Mouse (Mus musculus): ENCODE measurements around the gene Acot4. TPM values are rescaled to one million over a fixed set of nuclear protein-coding genes. Genes with fewer than 3 reads are reported as not detected.
"Not testable (repeated sequence)": the region's sequence is repeated elsewhere in the genome, so short reads cannot be mapped to it uniquely, and the experiment has no call there.

The Acot4 gene
- polyA plus RNA-seq (2014; fragmentation: Nextera tagmentation; extraction: Ambion mirVana): 0.33 and 0.70 TPM in 2 replicates

DNA sequence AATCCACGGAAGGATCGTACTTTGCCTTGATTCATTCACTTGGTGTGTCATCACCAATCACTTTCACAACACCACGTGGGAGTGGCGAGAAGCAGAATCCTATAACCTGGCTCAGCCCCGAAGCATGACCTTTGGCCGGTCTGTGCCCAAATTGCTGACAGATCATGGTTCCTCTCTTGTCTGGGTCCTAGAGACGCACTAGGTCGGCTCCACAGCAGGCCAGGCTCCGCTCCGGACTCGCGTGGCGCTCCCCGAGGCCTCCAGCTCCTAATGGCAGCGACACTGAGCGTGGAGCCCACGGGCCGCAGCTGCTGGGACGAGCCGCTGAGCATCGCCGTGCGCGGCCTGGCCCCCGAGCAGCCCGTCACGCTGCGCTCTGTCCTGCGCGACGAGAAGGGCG lies at the start of gene Acot4:
Gene Acot4, plus strand, starts transcription at position 139 of the 400 bp plus-strand sequence.
- H3K4me1 ChIP-seq (ENCODE audit: control insufficient read depth, insufficient read depth, low read length); H3K27ac ChIP-seq (ENCODE audit: low read length); H3K27me3 ChIP-seq (ENCODE audit: control insufficient read depth, insufficient read depth, low read length); H3K9me3 ChIP-seq (ENCODE audit: control insufficient read depth, low read depth, low read length); H3K36me3 ChIP-seq (ENCODE audit: control insufficient read depth, insufficient read depth, low read length): not testable (repeated sequence)
- 9% methylated on average over 23 of the region's 32 CpGs for WGBS
- Histone ChIP-seq H3K9ac (replicated peaks; ENCODE audit: low read depth, low read length) (peak within 1 kb of the TSS; percentile 28; the same call in 1 of the 2 replicates), H3K4me3 (ENCODE audit: low read depth, low read length) (peak within 1 kb of the TSS; percentile 42), H3K4me2 (replicated peaks; ENCODE audit: low read depth, low read length) (peak within 1 kb of the TSS; percentile 60)
- ATAC-seq (ENCODE audit: insufficient number of reproducible peaks, insufficient read depth, low FRiP score, low read depth): 0 out of 2 replicates have a peak, but pooled peaks have one; percentile 37

GRCm38 (mm10) chr12:83988483-83988882 lies 49.7 kb upstream of the Acot4 start:
- no peak for ATAC-seq (ENCODE audit: insufficient number of reproducible peaks, insufficient read depth, low FRiP score, low read depth)
- peak overlapping the region; percentile 50 for H3K4me2 ChIP-seq (replicated peaks; ENCODE audit: low read depth, low read length)
- H3K9me3 ChIP-seq (ENCODE audit: control insufficient read depth, low read depth, low read length): no peaks in the 10 kb centered on the region
- peak overlapping the region; percentile 69 for H3K9ac ChIP-seq (replicated peaks; ENCODE audit: low read depth, low read length)
- H3K4me3 ChIP-seq (ENCODE audit: low read depth, low read length): peak overlapping the region; percentile 63
- WGBS: 62% methylated on average over 4 of the region's 4 CpGs
- H3K4me1 ChIP-seq (ENCODE audit: control insufficient read depth, insufficient read depth, low read length): no peaks in the 10 kb centered on the region
- no peaks in the 10 kb centered on the region for H3K36me3 ChIP-seq (ENCODE audit: control insufficient read depth, insufficient read depth, low read length)
- H3K27me3 ChIP-seq (ENCODE audit: control insufficient read depth, insufficient read depth, low read length): no peaks in the 10 kb centered on the region
- peak overlapping the region; percentile 90 for H3K27ac ChIP-seq (ENCODE audit: low read length)

- H3K4me1 ChIP-seq (ENCODE audit: control insufficient read depth, insufficient read depth, low read length): no peaks in the 10 kb centered on the region
- H3K36me3 ChIP-seq (ENCODE audit: control insufficient read depth, insufficient read depth, low read length): no peaks in the 10 kb centered on the region
- WGBS: 92% methylated on average over 4 of the region's 4 CpGs
- no peak overlapping the region for H3K9ac ChIP-seq (replicated peaks; ENCODE audit: low read depth, low read length)
- no peak overlapping the region for H3K4me2 ChIP-seq (replicated peaks; ENCODE audit: low read depth, low read length)
- no peak overlapping the region for H3K27ac ChIP-seq (ENCODE audit: low read length)
- no peaks in the 10 kb centered on the region for H3K27me3 ChIP-seq (ENCODE audit: control insufficient read depth, insufficient read depth, low read length)
- H3K9me3 ChIP-seq (ENCODE audit: control insufficient read depth, low read depth, low read length): no peaks in the 10 kb centered on the region
- no peak overlapping the region for H3K4me3 ChIP-seq (ENCODE audit: low read depth, low read length)
- no peak for ATAC-seq (ENCODE audit: insufficient number of reproducible peaks, insufficient read depth, low FRiP score, low read depth)
Observed at GRCm38 (mm10) chr12:83989378-83989777, 48.8 kb upstream of the Acot4 start.

DNA sequence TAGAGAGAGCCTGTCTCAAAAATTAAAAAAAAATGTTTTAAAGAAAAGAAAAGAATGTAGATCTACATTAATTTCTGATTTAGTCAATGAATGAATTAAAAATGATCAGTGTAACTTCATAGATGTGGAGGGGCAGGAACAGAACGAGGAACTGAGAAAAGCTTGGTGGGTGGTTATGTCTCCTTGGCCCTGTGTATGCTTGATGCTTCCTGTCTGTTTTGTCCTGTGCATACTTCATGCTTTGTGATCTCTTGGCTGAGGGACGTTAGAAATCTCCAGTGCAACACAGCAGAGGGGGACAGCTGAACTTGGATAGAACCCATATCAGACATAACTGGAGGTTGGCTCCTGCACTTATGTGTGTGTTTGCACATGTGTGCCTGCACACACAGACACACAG lies 41.0 kb upstream of the Acot4 start:
- WGBS: 65% methylated on average over 2 of the region's 2 CpGs
- Histone ChIP-seq H3K4me3 (ENCODE audit: low read depth, low read length) (no peak overlapping the region), H3K27me3 (ENCODE audit: control insufficient read depth, insufficient read depth, low read length) (no peaks in the 10 kb centered on the region), H3K27ac (ENCODE audit: low read length) (no peak overlapping the region), H3K9ac (replicated peaks; ENCODE audit: low read depth, low read length) (no peak overlapping the region), H3K4me1 (ENCODE audit: control insufficient read depth, insufficient read depth, low read length) (no peaks in the 10 kb centered on the region), H3K36me3 (ENCODE audit: control insufficient read depth, insufficient read depth, low read length) (no peaks in the 10 kb centered on the region), H3K9me3 (ENCODE audit: control insufficient read depth, low read depth, low read length) (no peaks in the 10 kb centered on the region; the same call in 1 of the 2 replicates), H3K4me2 (replicated peaks; ENCODE audit: low read depth, low read length) (no peak overlapping the region)
- ATAC-seq (ENCODE audit: insufficient number of reproducible peaks, insufficient read depth, low FRiP score, low read depth): no peak

- 42% methylated on average over 11 of the region's 11 CpGs for WGBS
- Histone ChIP-seq H3K27me3 (ENCODE audit: control insufficient read depth, insufficient read depth, low read length) (no peaks in the 10 kb centered on the region), H3K36me3 (ENCODE audit: control insufficient read depth, insufficient read depth, low read length) (no peaks in the 10 kb centered on the region), H3K9ac (replicated peaks; ENCODE audit: low read depth, low read length) (no peak overlapping the region), H3K9me3 (ENCODE audit: control insufficient read depth, low read depth, low read length) (no peaks in the 10 kb centered on the region; the same call in 1 of the 2 replicates), H3K27ac (ENCODE audit: low read length) (no peak overlapping the region), H3K4me3 (ENCODE audit: low read depth, low read length) (no peak overlapping the region), H3K4me1 (ENCODE audit: control insufficient read depth, insufficient read depth, low read length) (no peaks in the 10 kb centered on the region), H3K4me2 (replicated peaks; ENCODE audit: low read depth, low read length) (no peak overlapping the region)
- ATAC-seq (ENCODE audit: insufficient number of reproducible peaks, insufficient read depth, low FRiP score, low read depth): no peak
Observed at GRCm38 (mm10) chr12:83998341-83999107, 39.7 kb upstream of the Acot4 start.

DNA sequence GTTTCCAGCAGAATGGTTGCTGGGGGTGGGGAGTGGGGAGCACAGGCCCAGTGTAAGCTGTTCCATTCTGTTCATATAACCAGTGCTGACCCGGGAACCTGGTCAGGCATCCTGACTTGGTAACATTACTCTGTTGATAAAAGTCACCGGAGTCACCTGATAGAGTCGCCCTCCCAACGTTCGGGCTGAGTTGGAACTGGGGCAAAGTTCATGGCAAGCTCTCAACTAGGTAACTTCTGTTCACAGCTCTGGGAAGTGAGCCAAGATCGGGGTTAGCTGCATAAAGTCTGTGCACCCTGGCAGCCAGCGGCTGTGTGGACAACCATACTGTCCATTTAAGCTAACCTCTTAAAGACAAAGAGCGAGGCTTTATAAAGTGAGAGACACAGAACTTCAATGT lies 38.9 kb upstream of the Acot4 start:
- H3K9me3 ChIP-seq (ENCODE audit: control insufficient read depth, low read depth, low read length); H3K9ac ChIP-seq (replicated peaks; ENCODE audit: low read depth, low read length); H3K4me1 ChIP-seq (ENCODE audit: control insufficient read depth, insufficient read depth, low read length); H3K4me3 ChIP-seq (ENCODE audit: low read depth, low read length); H3K36me3 ChIP-seq (ENCODE audit: control insufficient read depth, insufficient read depth, low read length); H3K27me3 ChIP-seq (ENCODE audit: control insufficient read depth, insufficient read depth, low read length); H3K4me2 ChIP-seq (replicated peaks; ENCODE audit: low read depth, low read length); H3K27ac ChIP-seq (ENCODE audit: low read length): not testable (repeated sequence)
- WGBS: 41% methylated on average over 8 of the region's 8 CpGs
- ATAC-seq (ENCODE audit: insufficient number of reproducible peaks, insufficient read depth, low FRiP score, low read depth): 0 out of 2 replicates have a peak, but pooled peaks have one; percentile 28

- WGBS: 71% methylated on average over 3 of the region's 3 CpGs
- no peaks in the 10 kb centered on the region for H3K4me1 ChIP-seq (ENCODE audit: control insufficient read depth, insufficient read depth, low read length)
Observed at GRCm38 (mm10) chr12:84000418-84000817, 37.8 kb upstream of the Acot4 start.

DNA sequence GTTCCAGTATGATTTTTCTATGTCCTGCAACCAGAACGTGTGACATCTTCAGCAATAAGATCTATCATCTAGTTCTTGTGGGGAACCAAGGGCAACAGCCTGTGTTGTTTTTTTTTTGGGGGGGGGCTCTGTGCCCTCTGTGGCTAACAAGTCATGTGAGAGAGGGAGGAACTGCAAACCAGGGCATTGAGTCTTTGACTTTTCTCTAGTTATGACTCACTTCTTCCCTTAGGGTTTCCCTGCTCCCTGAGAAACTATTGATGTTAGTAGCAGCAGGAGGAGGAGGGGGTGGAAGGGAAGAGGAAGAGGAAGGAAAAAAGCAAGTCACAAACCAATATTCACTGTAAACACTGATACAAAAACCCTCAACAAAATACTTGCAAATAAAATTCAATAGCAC lies 34.3 kb upstream of the Acot4 start:
- Histone ChIP-seq H3K4me2 (replicated peaks; ENCODE audit: low read depth, low read length) (no peak overlapping the region), H3K36me3 (ENCODE audit: control insufficient read depth, insufficient read depth, low read length) (no peaks in the 10 kb centered on the region), H3K9me3 (ENCODE audit: control insufficient read depth, low read depth, low read length) (no peaks in the 10 kb centered on the region; the same call in 1 of the 2 replicates), H3K9ac (replicated peaks; ENCODE audit: low read depth, low read length) (no peak overlapping the region), H3K27me3 (ENCODE audit: control insufficient read depth, insufficient read depth, low read length) (no peaks in the 10 kb centered on the region), H3K4me3 (ENCODE audit: low read depth, low read length) (no peak overlapping the region), H3K4me1 (ENCODE audit: control insufficient read depth, insufficient read depth, low read length) (no peaks in the 10 kb centered on the region), H3K27ac (ENCODE audit: low read length) (no peak overlapping the region)
- 79% methylated on average over 1 of the region's 1 CpGs for WGBS
- no peak for ATAC-seq (ENCODE audit: insufficient number of reproducible peaks, insufficient read depth, low FRiP score, low read depth)

More at GRCm38 (mm10) chr12:84000418-84000817, 37.8 kb upstream of the Acot4 start:
- Histone ChIP-seq H3K4me3 (ENCODE audit: low read depth, low read length) (no peak overlapping the region), H3K27ac (ENCODE audit: low read length) (no peak overlapping the region), H3K36me3 (ENCODE audit: control insufficient read depth, insufficient read depth, low read length) (no peaks in the 10 kb centered on the region), H3K4me2 (replicated peaks; ENCODE audit: low read depth, low read length) (no peak overlapping the region), H3K9ac (replicated peaks; ENCODE audit: low read depth, low read length) (no peak overlapping the region), H3K27me3 (ENCODE audit: control insufficient read depth, insufficient read depth, low read length) (no peaks in the 10 kb centered on the region), H3K9me3 (ENCODE audit: control insufficient read depth, low read depth, low read length) (no peaks in the 10 kb centered on the region; the same call in 1 of the 2 replicates)
- no peak for ATAC-seq (ENCODE audit: insufficient number of reproducible peaks, insufficient read depth, low FRiP score, low read depth)
